Mouse (Mus musculus) heart, embryonic 14.5 days (tissue): ENCODE data around the gene Metap2. TPM values are rescaled to one million over a fixed set of nuclear protein-coding genes. Genes with fewer than 3 reads are reported as not detected.

Experiments used
- ATAC-seq: fragments of 200-750 bp; cut with Nextera tagmentation; 2 replicates; pipeline ENCODE4 v1.8.0; 2017; ENCODE audit warnings: low read depth, moderate TSS enrichment; ENCODE audit not compliant: insufficient number of reproducible peaks, insufficient read depth, low FRiP score
- H3K27ac ChIP-seq, 2 experiments: fragments of 200-500 bp in 1 of 2; fragments of 300-500 bp in 1 of 2; sonication (generic) in 1 of 2; replicated peaks in 1 of 2; 2 replicates each; pipeline ENCODE4 v1.5.1; 2012 to 2014; ENCODE audit warnings: low read depth in 2 of 2, low read length in 2 of 2, control low read depth in 1 of 2, mild to moderate bottlenecking in 1 of 2, mixed read lengths in 1 of 2; ENCODE audit not compliant: control insufficient read depth in 1 of 2, insufficient read depth in 1 of 2
- H3K27me3 ChIP-seq: fragments of 300-500 bp; sonication (generic); 2 replicates; pipeline ENCODE4 v1.6.1; 2014; ENCODE audit warnings: mild to moderate bottlenecking, low read length, control low read depth; ENCODE audit not compliant: control insufficient read depth, insufficient read depth
- H3K36me3 ChIP-seq: fragments of 300-500 bp; sonication (generic); 2 replicates; pipeline ENCODE4 v1.6.1; 2014; ENCODE audit warnings: mild to moderate bottlenecking, control low read depth, low read length, mixed read lengths; ENCODE audit not compliant: control insufficient read depth, insufficient read depth
- H3K4me1 ChIP-seq, 2 experiments: fragments of 200-500 bp in 1 of 2; fragments of 300-500 bp in 1 of 2; sonication (generic) in 1 of 2; 2 replicates each; pipeline ENCODE4 v1.6.1; 2012 to 2014; ENCODE audit warnings: low read length in 2 of 2, control low read depth in 1 of 2, mixed read lengths in 1 of 2; ENCODE audit not compliant: control insufficient read depth in 2 of 2, insufficient read depth in 2 of 2
- H3K4me2 ChIP-seq: fragments of 300-500 bp; sonication (generic); 2 replicates; pipeline ENCODE4 v1.6.1; 2014; ENCODE audit warnings: mild to moderate bottlenecking, low read length
- H3K4me3 ChIP-seq, 2 experiments: fragments of 200-500 bp in 1 of 2; fragments of 300-500 bp in 1 of 2; sonication (generic) in 1 of 2; 2 replicates each; pipeline ENCODE4 v1.5.1; 2012 to 2014; ENCODE audit warnings: low read length in 2 of 2, mild to moderate bottlenecking in 2 of 2, control low read depth in 1 of 2, low read depth in 1 of 2, moderate library complexity in 1 of 2; ENCODE audit not compliant: control insufficient read depth in 1 of 2, insufficient read depth in 1 of 2
- H3K9ac ChIP-seq: fragments of 300-500 bp; sonication (generic); 2 replicates; pipeline ENCODE4 v1.6.1; 2014; ENCODE audit warnings: mild to moderate bottlenecking, low read length
- H3K9me3 ChIP-seq: fragments of 300-500 bp; sonication (generic); 2 replicates; pipeline ENCODE4 v1.6.1; 2016; ENCODE audit warnings: low read length, control low read depth; ENCODE audit not compliant: control insufficient read depth
- WGBS: fragments of 180-500 bp; shearing (Covaris S2); extraction: QIAGEN DNeasy Blood & Tissue Kit; methylation state at CpG from one replicate; pipeline ENCODE4 v1.1.7; 2014; 5-methylcytosine and 5-hydroxymethylcytosine counted together
- polyA plus RNA-seq: library from polyadenylated mRNA; unstranded; fragments of >200 nt; fragmentation: Nextera tagmentation; extraction: Ambion mirVana; gene quantifications from 2 replicates; pipeline ENCODE4 v1.2.1, GENCODE M21; 2014

The Metap2 gene
- polyA plus RNA-seq, 1 experiment from 2014 or later = 159 TPM

DNA sequence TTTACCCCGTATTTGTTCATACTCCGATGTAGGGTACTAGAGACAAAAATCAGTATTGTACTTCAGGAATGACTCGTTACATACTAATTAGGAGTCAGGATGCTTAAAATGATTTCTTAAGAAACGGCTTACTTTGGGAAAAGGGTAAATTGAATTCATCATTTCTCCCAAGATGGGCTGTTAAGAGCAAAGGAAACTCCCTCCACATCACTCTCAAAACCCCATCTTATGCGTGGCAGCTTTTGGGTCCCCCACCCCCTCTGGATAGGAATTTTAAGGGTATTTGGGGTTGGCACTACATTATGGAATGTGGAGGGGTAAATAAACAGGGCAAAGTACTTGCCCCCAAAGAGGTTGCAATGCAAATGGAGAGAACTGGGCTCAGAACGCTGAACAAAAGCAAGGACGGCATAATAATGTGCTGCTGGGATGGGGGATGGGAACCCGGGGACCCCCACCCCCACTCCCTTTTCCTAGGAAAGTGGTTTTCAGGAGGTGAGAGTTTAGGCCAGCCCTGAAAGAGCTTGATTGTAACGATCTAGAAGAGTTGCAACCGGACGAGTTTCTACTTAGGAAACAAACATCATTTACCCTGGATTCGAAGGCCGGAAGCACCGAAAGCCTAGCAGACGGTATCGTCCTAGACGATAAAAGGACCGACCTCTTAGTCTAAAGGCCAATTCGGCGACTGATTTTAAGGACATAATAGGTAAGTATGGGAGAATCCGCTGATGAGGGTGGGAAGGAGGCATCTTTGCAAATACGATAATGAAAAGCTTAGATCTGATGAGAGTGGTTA is 65.8 kb downstream of the Metap2 start, which contains the start of gene Usp44:
TSS of gene Usp44 (plus strand) at position 625 of the 799 bp plus-strand sequence.
- Histone ChIP-seq H3K9ac (no peak within 1 kb of the TSS), H3K9me3 (no peaks in the 10 kb centered on the region), H3K4me2 (peak within 1 kb of the TSS; percentile 49), H3K36me3 (no peaks in the 10 kb centered on the region), H3K27me3 (peaks cover 63% of the 10 kb centered on the region), H3K4me3 (peak within 1 kb of the TSS; percentile 5 to 16; a peak in 3 of 4 replicates), H3K27ac (no peak within 1 kb of the TSS), H3K4me1 (peaks cover 6 to 9% of the 10 kb centered on the region in 2 experiments; a peak in 2 of 4 replicates)
- no peak for ATAC-seq
- 14% methylated on average over 22 of the region's 22 CpGs for WGBS

GRCm38 (mm10) chr10:93829898-93830831 is 66.7 kb downstream of the Metap2 start:
- 50% methylated on average over 9 of the region's 9 CpGs for WGBS
- Histone ChIP-seq H3K36me3 (no peaks in the 10 kb centered on the region), H3K4me3 (no peak overlapping the region), H3K9me3 (no peaks in the 10 kb centered on the region), H3K27me3 (peaks cover 54% of the 10 kb centered on the region), H3K27ac (no peak overlapping the region), H3K4me1 (peaks cover 6 to 9% of the 10 kb centered on the region in 2 experiments; a peak in 2 of 4 replicates), H3K4me2 (no peak overlapping the region), H3K9ac (no peak overlapping the region)
- ATAC-seq = no peak

DNA sequence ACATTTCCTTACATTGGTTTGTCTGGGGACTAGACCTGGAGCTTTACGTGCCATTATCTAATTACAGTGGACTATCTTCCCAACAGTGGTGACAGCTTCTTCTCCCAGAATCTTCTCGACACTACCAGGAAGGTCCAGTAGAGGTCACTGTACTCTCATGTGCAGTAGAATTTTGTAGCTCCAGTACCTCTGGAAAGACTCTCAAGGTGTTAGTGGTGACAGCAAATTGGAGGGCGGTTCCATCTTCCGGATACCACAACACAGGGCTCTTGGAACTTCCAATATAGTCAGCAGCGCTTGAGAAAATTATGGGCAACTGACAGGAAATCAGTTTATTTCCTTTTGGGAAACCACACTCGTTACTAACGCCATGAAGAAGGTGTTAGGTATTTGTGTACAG is 78.2 kb downstream of the Metap2 start:
- no peak for ATAC-seq

DNA sequence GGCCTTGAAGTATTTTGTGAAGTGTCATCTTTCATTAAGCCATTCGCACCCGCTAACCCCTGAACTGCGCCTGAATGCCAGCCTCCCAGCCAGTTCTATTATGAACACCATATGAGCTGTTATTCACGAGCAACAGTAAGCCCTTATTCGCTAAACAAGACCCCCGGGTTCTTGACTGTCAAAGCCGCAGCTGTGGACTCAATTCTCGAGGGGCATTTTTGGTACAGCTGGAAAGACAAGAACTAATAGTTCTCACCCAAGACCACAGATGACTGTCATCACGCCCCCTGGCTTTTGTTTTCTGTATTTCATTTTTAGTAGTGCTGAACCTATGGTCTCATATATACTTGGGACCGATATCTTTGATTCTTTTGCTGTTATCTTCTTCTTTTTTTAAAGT is 83.1 kb downstream of the Metap2 start:
- no peak for ATAC-seq
- 84% methylated on average over 10 of the region's 10 CpGs for WGBS
- Histone ChIP-seq H3K4me3 (no peak overlapping the region), H3K27ac (no peak overlapping the region), H3K4me1 (no peaks in the 10 kb centered on the region), H3K9ac (no peak overlapping the region), H3K27me3 (0 out of 2 replicates have a peak, but pooled peaks cover 5% of the 10 kb centered on the region), H3K4me2 (no peak overlapping the region), H3K9me3 (no peaks in the 10 kb centered on the region), H3K36me3 (no peaks in the 10 kb centered on the region)

More for the DNA sequence above, 78.2 kb downstream of the Metap2 start:
- Histone ChIP-seq H3K9me3 (no peaks in the 10 kb centered on the region), H3K4me2 (no peak overlapping the region), H3K9ac (no peak overlapping the region), H3K4me3 (no peak overlapping the region), H3K4me1 (peaks cover 0 to 2% of the 10 kb centered on the region in 2 experiments; a peak in 1 of 4 replicates), H3K27me3 (0 out of 2 replicates have a peak, but pooled peaks cover 5% of the 10 kb centered on the region), H3K27ac (no peak overlapping the region), H3K36me3 (no peaks in the 10 kb centered on the region)
- 30% methylated on average over 7 of the region's 7 CpGs for WGBS

DNA sequence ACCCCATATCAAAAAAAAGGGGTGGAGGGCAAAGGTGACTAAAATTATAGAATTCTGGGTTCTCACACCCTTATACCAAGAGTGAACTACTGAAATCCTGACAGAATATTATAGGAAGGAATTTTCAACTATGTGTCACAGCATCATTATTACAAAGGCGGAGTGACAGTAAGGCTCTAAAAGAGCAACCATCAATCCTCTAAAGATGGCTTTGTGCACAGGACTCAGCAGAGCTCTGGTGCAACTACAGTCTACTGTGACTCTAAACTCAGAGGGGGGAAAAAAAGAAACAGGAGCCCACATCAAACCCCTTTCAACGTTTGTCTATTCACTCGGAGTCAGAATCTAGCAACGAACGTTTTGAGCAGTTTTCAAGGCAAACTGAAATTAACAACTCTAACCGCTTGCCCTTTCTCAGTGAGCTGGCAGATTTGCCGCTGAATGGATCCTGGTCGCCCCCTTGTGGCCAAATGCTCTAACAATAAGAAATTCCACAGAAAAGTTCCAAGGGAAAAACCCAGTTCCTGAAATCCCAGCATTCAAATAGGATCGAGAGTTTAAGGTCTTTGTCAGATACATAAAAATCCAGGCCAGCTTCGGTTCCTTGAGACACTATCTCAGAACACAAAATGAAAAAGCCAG is 84.0 kb downstream of the Metap2 start:
- WGBS = 15% methylated on average over 10 of the region's 10 CpGs
- Histone ChIP-seq H3K4me2 (peak overlapping the region; percentile 52), H3K27me3 (0 out of 2 replicates have a peak, but pooled peaks cover 5% of the 10 kb centered on the region), H3K27ac (no peak overlapping the region), H3K4me3 (no peak overlapping the region), H3K4me1 (no peaks in the 10 kb centered on the region), H3K9me3 (no peaks in the 10 kb centered on the region), H3K9ac (no peak overlapping the region), H3K36me3 (no peaks in the 10 kb centered on the region)
- no peak for ATAC-seq

DNA sequence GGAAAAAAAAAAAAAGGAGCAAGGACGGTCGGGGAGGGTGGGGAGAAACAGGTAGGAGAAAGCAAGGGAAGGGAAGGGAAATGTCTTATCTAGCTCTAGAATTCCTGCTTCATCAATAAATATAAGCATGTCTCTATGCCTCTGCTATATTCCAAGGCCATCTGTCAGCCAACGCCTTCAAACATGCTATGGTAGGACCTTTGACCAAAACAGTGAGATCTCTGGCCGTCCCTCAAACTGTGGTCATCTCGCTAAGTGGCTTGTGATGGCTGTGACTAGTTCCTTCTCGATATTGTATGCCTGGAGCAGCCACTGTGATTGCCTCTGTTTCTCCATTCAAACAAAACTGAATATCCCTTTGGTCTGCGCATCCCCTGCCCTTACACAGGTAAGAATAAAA is 84.8 kb downstream of the Metap2 start:
- no peak for ATAC-seq
- no peaks in the 10 kb centered on the region for H3K4me1 ChIP-seq
- 84% methylated on average over 7 of the region's 7 CpGs for WGBS

GRCm38 (mm10) chr10:93810590-93811185 is 86.2 kb downstream of the Metap2 start:
- no peak for ATAC-seq
- H3K9me3 ChIP-seq = no peaks in the 10 kb centered on the region
- no peak overlapping the region for H3K27ac ChIP-seq
- H3K4me2 ChIP-seq = no peak overlapping the region
- H3K36me3 ChIP-seq = no peaks in the 10 kb centered on the region
- H3K4me1 ChIP-seq = no peaks in the 10 kb centered on the region
- H3K4me3 ChIP-seq = no peak overlapping the region
- WGBS = 66% methylated on average over 7 of the region's 7 CpGs
- no peaks in the 10 kb centered on the region for H3K27me3 ChIP-seq
- no peak overlapping the region for H3K9ac ChIP-seq

More for the DNA sequence above, 84.8 kb downstream of the Metap2 start:
- Histone ChIP-seq H3K36me3 (no peaks in the 10 kb centered on the region), H3K4me3 (no peak overlapping the region), H3K27ac (no peak overlapping the region), H3K4me2 (no peak overlapping the region), H3K27me3 (0 out of 2 replicates have a peak, but pooled peaks cover 5% of the 10 kb centered on the region), H3K9me3 (no peaks in the 10 kb centered on the region), H3K9ac (no peak overlapping the region)
